Comparison of ENCODE assay signal across 13 mouse cellular contexts in the genomic region with DNA sequence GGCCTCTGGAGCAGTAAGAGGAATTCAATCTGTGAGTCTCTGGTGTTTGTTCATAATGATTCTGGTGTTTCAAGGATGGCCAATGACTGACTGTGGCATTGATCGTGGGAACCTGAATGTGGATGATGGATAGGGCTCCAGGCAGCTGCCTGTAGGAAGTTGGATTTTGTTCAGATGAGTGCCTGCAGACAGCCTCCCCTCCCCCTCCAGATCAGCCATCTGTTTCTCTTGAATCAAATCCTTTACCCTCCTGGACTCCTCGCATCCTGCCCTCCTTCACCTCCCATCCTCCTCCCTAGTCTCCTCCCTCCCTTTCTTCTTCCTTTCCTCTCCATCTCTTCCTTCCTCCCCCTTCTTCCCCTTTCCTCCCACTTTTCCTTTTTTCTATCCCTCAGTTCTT.
DNase-seq lines count a peak whose midpoint lies in the region; ATAC-seq and TF ChIP-seq lines count a peak whose summit lies in the region.
"Had no signal": no experiment of that assay in that cellular context is flagged by ENCODE, and none has a peak within 500 bp of the region (broad histone marks: within the 10 kb centered on the region; RNA-seq: fewer than 3 reads in every experiment).

No protein-coding gene starts in this region.

- no peaks in the 10 kb centered on the region for H3K9me3 ChIP-seq in liver, postnatal 0 days (ENCODE audit: low read length)
- no peaks in the 10 kb centered on the region for H3K9me3 ChIP-seq in limb, embryonic 11.5 days (ENCODE audit: control insufficient read depth, low read length)
- H3K9me3 ChIP-seq: heart, embryonic 13.5 days; limb, embryonic 12.5 days had no signal

- H3K9ac ChIP-seq in liver, postnatal 0 days (replicated peaks), result no peak overlapping the region
- no peak overlapping the region for H3K9ac ChIP-seq in limb, embryonic 11.5 days (ENCODE audit: low read length)
- H3K9ac ChIP-seq: heart, embryonic 13.5 days; limb, embryonic 12.5 days had no signal

- ATAC-seq in liver, postnatal 0 days, result no peak
- no peak for ATAC-seq in limb, embryonic 11.5 days (ENCODE audit: insufficient number of reproducible peaks, low FRiP score, low TSS enrichment, low read depth)
- ATAC-seq in erythroid progenitor cell, adult 5-6 weeks (replicated peaks; ENCODE audit: low FRiP score, poor library complexity, severe bottlenecking), result no peak
- ATAC-seq: activated CD4-positive, CD25-positive, alpha-beta regulatory T cell, adult 4 months had no signal

- no peaks in the 10 kb centered on the region for H3K36me3 ChIP-seq in liver, postnatal 0 days (replicated peaks; ENCODE audit: insufficient read depth, low read length)
- no peaks in the 10 kb centered on the region for H3K36me3 ChIP-seq in limb, embryonic 11.5 days (ENCODE audit: control insufficient read depth, insufficient read depth, low read length)
- H3K36me3 ChIP-seq: heart, embryonic 13.5 days; limb, embryonic 12.5 days had no signal

- H3K27me3 ChIP-seq in liver, postnatal 0 days (ENCODE audit: insufficient read depth, low read length), result no peaks in the 10 kb centered on the region
- H3K27me3 ChIP-seq in cerebellum, adult 2 months (ENCODE audit: control insufficient read depth, insufficient read depth, low read length), result no peaks in the 10 kb centered on the region
- H3K27me3 ChIP-seq in limb, embryonic 11.5 days (ENCODE audit: control insufficient read depth, insufficient read depth, low read length), result no peaks in the 10 kb centered on the region
- H3K27me3 ChIP-seq: limb, embryonic 12.5 days had no signal

- peak; percentile 15 for DNase-seq in liver
- DNase-seq in liver, postnatal 0 days, result no peak
- DNase-seq in cerebellum, adult 2 months, result peak; percentile 27 to 55
- peak; percentile 61 for DNase-seq in embryo, embryonic 11 days
- peak; percentile 33 for DNase-seq in limb, embryonic 11.5 days (ENCODE audit: low spot score)
- no peak for DNase-seq in adrenal gland, postnatal 4 days (ENCODE audit: low spot score in 2 of 2)
- DNase-seq in thymus, postnatal 36 days, result no peak
- DNase-seq: lung, postnatal 4 days; thymus, postnatal 14 days had no signal

- no peak overlapping the region for H3K4me3 ChIP-seq in liver, postnatal 0 days (ENCODE audit: low read depth, low read length)
- H3K4me3 ChIP-seq in cerebellum, adult 2 months (replicated peaks; ENCODE audit: insufficient read depth, low read depth, low read length), result no peak overlapping the region
- no peak overlapping the region for H3K4me3 ChIP-seq in limb, embryonic 11.5 days (ENCODE audit: low read depth, low read length)
- H3K4me3 ChIP-seq: heart, embryonic 13.5 days; limb, embryonic 12.5 days had no signal

- WGBS in liver, postnatal 0 days (ENCODE audit: insufficient replicate concordance), result 39% methylated on average over 2 of the region's 2 CpGs
- 11% methylated on average over 2 of the region's 2 CpGs for WGBS in cerebellum, adult 2 months
- 22% methylated on average over 2 of the region's 2 CpGs for WGBS in limb, embryonic 11.5 days

- peaks cover 8% of the 10 kb centered on the region; the same call in 1 of the 2 replicates for H3K4me1 ChIP-seq in liver, postnatal 0 days (ENCODE audit: insufficient read depth)
- peaks cover 5% of the 10 kb centered on the region; the same call in 1 of the 2 replicates for H3K4me1 ChIP-seq in cerebellum, adult 2 months (ENCODE audit: control insufficient read depth, insufficient read depth, low read length)
- H3K4me1 ChIP-seq in limb, embryonic 11.5 days (ENCODE audit: control insufficient read depth, insufficient read depth, low read length), result no peaks in the 10 kb centered on the region
- H3K4me1 ChIP-seq: heart, embryonic 13.5 days had no signal

- TF ChIP-seq EP300 in liver, postnatal 0 days (IDR thresholded peaks at IDR 0.05; ENCODE audit: low read depth), result no peak

- no peak overlapping the region for H3K4me2 ChIP-seq in liver, postnatal 0 days (ENCODE audit: low read depth, low read length)
- H3K4me2 ChIP-seq in limb, embryonic 11.5 days (ENCODE audit: low read depth, severe bottlenecking), result no peak overlapping the region
- H3K4me2 ChIP-seq: heart, embryonic 13.5 days; limb, embryonic 12.5 days had no signal

- no peak overlapping the region for H3K27ac ChIP-seq in liver, postnatal 0 days (ENCODE audit: low read depth)
- H3K27ac ChIP-seq in cerebellum, adult 2 months (ENCODE audit: insufficient read depth, low read length), result no peak overlapping the region
- H3K27ac ChIP-seq in limb, embryonic 11.5 days (replicated peaks; ENCODE audit: low read depth, low read length), result no peak overlapping the region
- H3K27ac ChIP-seq: heart, embryonic 13.5 days; limb, embryonic 12.5 days had no signal

- no peak for TF ChIP-seq POLR2A in cerebellum, adult 2 months (IDR thresholded peaks at IDR 0.05; ENCODE audit: borderline replicate concordance, insufficient read depth, low read length)

- TF ChIP-seq CTCF in liver, postnatal 0 days (IDR thresholded peaks at IDR 0.05; ENCODE audit: low read depth), result no peak
- no peak for TF ChIP-seq CTCF in cerebellum, adult 2 months (IDR thresholded peaks at IDR 0.05; ENCODE audit: borderline replicate concordance, insufficient read depth, low read depth, low read length)

Comparison
In these comparisons a context has a peak if more than half of its experiments do, and no peak if none do; other contexts are left out.
1. DNase-seq: peak in liver (single experiment), cerebellum, adult 2 months (2 of 2), embryo, embryonic 11 days (single experiment) and limb, embryonic 11.5 days (single experiment); none in liver, postnatal 0 days (single experiment), adrenal gland, postnatal 4 days (0 of 2) and thymus, postnatal 36 days (0 of 2).